Mouse (Mus musculus): ENCODE data around the gene Timm8a2.
"Not testable (repeated sequence)": the region's sequence is repeated elsewhere in the genome, so short reads cannot be mapped to it uniquely, and the experiment has no call there.

The Timm8a2 gene

DNA sequence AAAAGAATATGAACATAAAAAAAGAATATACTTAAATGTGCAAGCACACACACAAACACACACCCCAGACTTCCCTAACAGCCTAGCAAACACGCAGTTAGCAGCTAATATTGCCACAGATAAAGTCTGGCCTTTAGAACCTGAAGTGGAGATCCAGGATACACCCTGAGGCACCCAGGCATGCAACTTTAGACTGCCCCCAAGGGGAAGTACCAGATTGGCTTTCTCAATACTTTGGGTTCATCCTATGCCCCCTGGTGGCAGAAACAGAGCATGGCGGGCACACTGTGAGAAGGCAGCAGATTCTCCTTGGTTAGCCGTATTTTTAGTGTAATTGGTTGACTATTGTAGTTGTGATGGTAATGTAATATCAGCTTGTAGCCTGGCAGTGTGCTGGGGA, 26.2 kb downstream of the Timm8a2 start:
- peak; percentile 38 for DNase-seq (ENCODE audit: low spot score)

DNA sequence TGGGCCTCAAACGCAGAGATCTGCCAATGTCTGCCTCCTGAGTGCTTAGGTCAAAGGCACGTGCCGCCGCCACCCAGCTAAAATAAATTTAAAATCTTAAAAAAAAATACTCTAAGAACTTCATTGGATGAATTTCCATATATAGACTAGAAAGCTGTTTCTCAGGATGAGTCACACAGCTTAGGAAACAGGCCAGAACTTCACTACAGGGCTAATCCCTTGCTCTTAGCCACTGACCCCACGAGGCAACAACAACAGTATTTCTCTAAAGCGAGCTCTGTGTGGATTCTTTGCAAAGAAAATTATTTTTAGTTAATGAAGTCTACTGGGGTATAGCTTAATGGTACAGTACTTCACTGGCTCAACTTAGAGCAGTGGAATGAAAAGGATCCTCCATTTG, 26.9 kb downstream of the Timm8a2 start:
- DNase-seq (ENCODE audit: low spot score) = no peak

DNA sequence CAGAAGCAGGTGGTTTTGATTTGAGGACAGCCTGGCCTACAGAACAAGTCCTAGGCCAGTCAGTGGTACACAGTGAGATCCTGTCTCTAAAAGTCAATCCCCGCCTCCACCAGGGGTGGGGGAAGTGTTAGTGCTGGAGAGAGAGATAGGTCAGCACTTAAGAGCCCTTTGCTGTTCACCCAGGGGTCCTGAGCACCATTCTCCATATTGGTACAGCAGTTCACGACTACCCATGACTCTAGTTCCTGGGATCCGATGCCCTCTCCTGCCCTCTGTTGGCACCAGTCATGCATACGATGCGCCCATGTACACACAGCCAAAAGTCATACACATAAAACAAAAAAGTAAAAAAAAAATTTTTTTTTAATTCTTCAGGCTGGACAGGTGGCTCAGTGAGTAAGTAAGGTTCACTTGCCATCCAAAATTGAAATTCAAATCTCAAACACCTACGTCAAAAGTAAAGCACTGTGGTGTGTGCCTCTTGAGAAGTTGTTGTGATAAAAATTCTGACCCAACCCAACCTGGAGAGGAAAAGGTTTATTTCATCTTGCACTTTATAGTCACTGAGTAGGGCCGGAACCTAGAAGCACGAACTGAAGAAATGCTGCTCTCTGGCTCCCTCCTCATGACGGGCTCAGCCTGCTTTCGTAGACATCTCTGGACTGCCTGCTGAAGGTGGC, 28.1 kb downstream of the Timm8a2 start:
- no peak for DNase-seq (ENCODE audit: low spot score)

DNA sequence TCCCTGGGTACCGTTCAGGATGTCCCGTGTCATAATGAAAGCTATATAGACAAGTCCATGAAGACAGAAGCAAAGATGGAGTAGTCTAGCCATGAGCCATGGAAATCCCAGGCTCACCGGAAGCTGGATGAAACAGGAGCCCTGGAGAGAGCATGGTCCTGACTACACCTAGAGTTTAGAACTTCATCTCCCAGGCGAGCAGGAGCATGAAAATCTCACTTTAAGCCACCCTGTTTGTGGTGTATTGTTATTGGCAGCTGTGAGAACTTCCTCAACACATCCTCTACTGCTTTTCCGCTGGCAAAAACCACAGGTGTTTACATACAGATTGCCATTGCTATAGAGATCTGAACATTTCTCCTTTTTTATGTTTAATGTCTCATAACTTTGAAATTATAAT, 29.1 kb downstream of the Timm8a2 start:
- no peak for DNase-seq (ENCODE audit: low spot score)

DNA sequence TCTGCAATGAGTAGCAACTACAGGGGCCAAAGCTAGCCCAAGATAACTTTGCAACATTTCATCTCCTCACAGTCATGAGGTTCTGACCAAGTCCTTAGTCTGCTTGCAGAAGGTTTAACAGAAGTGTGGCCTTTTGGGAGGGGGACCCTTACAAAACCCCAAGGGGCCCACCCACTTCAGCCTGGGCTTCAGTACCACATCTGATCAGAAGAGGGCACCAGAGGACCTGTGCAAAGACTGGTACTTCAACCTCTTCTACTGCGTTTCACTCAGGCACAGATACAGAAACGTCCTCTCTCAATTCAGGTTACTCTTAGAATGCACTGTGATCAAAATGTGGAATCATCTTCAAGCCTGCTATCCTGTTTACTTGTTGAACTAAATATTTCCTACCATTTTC, 30.0 kb downstream of the Timm8a2 start:
- DNase-seq (ENCODE audit: low spot score) = peak; percentile 24

DNA sequence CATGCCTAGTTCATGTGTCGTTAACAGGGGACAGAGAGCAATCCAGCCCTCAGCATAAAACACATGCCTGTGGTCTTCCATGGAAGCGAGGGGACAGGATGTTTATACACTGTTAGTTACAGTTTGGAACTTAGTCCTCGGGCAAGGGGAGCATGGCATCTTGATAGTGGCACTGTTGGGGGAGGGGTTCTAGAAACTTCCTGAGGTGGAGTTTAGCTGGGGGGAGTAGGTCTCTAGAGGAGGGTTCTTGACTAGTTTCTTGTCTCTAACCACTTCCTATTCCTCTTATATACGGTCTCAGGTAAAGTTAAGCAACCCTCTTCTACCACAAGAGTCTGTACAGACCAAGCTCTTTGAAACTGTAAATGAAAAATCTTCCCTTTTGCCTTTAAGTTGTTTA, 31.8 kb downstream of the Timm8a2 start:
- no peak for DNase-seq (ENCODE audit: low spot score)

DNA sequence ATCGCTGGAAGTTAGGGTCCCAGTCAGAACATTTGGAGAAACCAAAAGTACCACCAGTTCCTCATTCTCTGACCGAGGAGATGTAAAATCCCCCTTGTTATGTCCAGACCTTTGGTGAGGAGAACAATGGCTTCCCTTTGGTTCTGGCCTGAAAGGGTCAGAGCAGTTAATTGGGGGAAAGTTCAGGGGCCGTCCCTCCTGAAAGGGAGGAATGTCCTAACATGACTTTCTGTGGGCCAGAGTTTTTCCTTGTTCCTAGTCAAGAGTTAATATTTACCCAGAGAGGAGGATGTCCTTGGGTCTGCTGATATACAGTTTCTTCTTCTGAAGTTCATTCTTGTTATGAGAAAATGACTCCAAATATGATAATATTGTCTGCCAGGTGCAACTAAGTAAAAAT, 33.6 kb downstream of the Timm8a2 start:
- DNase-seq (ENCODE audit: low spot score) = not testable (repeated sequence)

DNA sequence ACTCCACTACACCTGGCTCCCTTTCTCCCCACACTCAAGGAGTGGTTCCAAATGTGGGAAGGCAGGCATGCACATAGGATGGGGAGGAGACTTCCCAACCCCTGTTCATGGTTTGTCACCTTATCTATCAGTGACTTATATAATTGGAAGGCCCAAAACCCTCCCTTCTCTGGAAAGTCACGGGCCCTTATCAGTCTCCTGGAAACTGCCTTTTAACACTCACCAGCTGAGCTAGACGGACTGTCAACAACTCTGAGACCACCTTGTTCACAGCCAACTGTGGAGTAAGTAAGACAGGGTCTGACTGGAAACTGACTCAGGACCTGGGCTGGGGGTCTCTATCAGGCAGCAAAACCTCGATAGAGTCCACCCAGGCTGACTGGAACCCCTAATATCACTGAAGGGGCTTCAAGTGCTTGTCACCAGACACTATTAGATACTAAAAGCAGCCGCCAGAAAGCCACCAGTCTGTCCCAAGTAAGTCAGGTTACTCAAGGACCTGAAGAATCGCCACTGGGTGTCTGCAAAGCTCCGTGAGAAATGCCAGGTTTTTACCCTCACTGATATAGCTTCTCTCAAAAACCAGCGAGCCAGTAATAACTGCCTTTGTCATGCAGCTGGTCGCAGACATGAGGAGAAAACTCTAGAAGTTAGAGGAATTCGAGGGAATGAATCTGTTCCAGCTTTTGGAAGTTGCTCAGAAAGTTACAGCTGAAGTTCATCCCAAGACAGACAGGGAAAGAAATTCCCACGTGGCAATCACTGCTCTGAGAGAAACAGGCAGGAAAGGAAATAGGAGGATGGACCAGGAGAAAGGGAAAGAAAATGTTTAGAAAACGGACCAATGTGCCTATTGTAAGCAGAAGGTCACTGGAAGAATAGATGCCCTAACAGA, 34.6 kb downstream of the Timm8a2 start:
- no peak for DNase-seq (ENCODE audit: low spot score)

DNA sequence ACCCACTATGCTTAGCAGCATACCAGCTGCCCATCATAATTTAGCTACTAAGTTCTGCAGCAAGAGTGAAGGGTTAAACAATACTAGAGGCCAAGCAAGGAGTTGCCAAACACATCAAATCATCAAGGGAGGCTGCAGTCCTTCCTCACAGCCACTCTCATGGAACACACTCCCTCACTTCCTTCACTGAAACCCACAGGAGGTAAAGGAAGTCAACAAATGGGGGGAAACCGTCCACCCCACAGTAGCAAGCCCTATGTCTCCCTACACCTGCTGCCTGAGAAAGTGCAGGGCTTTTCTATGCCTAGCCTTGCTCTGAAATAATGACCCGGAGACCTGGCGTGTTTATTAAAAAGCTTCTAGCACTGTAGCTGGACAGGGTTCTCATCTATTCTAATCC, 35.5 kb downstream of the Timm8a2 start:
- DNase-seq (ENCODE audit: low spot score) = no peak

DNA sequence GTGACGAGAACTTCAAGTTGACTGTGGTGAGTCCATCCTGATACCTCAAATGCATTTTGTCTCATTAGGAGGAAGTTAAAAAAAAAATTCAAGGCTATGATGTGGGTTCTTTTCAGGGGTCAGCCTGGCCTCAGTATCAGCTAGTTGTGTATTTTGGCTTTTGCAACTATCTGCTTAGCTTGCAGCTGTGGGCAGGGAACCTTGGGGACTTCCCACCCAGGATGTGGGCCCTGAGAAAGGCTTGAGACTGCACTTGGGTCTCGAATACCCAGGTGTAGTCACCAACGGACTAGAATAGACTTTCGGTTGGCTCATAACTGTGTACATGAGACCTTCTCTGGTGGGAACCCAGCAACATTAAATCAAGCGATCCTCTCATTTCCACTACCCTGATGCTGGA, 38.9 kb downstream of the Timm8a2 start:
- DNase-seq (ENCODE audit: low spot score) = no peak

DNA sequence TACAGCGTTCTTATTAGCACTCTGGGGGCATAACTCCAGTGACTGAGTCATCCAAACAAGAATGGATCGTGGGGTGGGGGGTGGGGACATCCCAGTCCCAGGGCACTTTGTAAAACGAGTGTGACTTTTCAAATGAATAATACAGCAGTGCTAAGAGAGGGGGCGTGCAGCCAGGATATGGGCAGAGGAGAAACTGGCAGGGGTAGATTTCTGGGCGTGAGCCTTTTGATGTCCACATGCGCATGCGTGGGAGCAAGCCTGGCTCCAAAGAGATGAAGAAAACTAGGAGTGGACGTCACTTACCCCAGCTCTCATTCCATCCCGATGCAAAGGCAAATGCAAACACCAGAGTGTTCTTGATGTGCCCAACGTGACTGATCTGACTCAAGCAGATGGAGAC, 39.9 kb downstream of the Timm8a2 start:
- DNase-seq (ENCODE audit: low spot score) = no peak

DNA sequence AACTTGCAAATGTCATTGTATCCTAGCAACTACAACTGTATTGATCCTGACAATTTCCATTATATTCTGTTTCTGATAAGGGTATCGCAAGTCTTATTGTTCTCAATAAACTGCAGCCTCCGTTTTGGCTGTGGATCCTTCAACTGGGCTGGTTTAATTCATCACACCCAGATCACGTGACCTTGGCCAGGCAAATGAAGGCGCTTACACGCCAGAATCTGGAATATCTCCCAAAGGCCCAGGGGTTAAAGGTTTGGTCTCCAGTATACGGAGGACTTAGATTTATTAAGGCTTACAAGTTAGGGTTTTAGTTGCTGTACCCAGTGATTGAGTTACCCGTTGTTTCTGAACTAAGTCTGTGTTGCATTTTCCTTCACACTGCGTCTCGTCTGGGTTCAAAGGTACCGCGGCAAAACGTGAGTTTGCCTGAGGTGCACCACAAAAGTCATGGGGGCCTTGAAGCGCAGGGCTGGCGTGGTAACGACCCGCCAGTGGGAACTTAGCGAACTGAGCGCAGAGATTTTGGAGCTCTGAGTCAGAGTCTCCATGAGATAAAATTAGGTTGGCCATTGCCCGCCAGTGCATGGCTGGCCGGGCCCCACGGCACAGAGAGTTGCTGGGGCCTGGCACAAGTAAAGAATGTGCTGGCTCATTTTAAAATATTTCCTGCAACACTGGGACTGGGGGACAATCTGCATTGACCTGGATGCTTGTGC, 41.2 kb downstream of the Timm8a2 start:
- DNase-seq (ENCODE audit: low spot score) = no peak

DNA sequence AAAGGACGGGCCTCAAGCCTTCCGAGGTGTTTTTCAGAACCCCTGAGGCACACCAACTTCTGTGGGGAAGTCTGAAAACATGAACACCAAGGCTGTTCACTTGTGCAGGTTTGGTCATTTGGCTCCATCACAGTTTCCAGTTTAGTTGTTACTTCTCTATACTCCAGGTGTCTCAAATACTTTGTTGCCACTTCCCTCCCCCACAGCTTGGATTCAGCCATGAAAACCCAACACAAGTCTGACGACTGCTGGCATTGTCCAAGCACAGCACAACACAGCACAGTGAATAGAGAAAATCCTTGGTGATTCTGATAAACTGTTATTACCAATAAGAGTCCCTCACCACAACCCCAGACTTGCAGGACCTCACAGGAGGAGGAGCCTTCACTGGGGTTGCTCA, 42.5 kb downstream of the Timm8a2 start:
- DNase-seq (ENCODE audit: low spot score) = no peak

DNA sequence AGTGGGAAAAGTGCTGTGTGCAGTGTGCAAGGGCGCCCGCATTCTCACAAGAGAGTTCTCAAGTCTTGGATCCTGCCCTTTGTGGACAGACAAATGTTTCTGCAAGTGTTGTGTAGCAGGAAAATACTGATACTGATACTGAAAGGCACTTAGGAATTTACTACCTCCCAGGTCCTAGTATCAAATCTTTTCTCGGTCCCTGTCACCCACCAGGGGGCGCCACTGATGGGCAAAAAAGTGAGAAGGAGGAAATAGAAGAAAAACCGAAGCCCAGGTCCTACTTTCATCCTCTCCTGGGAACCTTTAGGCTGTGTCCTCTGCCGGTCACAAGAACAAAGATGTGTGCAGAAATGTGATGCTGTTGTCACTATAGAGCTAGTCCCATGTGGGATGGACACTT, 45.0 kb downstream of the Timm8a2 start:
- DNase-seq (ENCODE audit: low spot score) = peak; percentile 26

DNA sequence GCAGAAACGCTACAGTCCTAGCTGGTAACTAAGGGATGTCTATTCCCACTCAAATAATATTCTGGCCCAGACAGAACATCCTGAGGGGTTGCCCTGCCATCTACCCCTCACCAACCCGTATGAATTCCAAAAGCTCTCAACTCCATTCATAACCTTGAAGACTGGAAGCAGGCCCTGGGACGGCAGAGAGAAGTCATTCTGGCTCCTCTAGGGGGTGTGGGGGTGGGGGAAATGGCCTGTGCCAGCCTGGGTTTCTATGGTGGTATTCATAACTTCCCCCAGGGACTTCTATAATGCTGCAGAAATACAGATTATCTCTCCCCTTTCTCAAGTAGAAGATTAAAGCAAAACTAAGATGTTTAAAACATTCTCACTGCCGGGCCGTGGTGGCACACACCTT, 45.4 kb downstream of the Timm8a2 start:
- DNase-seq (ENCODE audit: low spot score) = no peak

DNA sequence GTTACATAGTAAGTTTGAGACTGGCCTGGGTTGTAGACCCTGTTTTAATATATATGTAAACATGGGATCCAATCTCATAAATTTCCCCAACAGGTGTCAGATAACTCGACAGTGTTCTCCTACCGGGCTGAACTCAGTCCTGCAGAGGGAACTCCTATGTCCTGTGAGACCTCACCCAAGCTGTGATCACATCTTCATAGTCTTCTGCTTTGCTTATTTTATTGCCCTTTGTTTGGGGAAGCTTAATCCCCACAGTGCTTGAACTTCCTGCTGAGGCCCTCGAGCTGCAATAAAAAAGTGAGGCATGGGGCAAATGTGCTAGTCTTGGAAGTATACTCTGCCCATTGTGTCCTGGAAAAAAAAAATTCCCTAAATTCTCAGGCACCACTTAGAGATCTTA, 46.8 kb downstream of the Timm8a2 start:
- no peak for DNase-seq (ENCODE audit: low spot score)

DNA sequence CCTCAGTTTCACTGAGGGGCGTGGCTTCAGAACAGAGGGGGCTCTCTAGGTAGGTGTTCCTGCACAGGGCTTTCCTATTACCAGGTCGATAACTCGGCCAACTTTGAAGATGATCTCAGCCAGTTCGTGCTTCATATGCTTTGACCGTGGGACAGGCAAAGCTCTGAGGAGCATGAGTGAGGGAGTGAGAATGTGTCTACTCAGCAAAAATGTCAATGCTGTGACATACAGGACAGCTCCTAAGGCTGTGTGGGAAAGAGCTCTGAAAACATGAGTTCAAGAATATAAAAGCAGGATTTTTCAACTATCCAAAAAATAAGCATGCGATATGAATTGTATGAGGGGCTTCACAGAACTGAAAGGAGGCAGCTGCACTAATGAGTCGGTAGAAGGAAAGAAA, 49.0 kb downstream of the Timm8a2 start:
- no peak for DNase-seq (ENCODE audit: low spot score)

DNA sequence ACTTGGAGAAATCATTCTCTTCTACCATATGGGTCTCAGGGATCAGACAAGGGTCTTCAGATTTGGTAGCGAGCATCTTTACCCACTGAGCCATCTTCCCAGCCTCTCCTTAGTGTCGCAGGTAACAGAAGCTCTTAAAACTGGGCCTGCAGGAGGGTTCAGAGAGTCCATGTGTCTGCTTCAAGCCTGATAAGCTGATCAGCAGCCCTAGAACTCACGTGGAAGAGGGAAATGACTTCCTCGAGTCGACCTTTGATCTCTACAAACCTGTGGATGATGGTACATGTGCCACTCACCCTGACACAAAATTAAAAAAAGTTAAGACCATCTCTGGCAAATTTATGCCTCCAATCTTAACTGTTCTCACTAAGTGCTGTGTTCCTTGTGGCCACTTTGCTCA, 53.5 kb downstream of the Timm8a2 start:
- no peak for DNase-seq (ENCODE audit: low spot score)

Data from urinary bladder, postnatal 10 days (tissue).